Mouse (Mus musculus) urinary bladder, adult 2 months (tissue): ENCODE data around the gene Ccdc22. TPM values are rescaled to one million over a fixed set of nuclear protein-coding genes. Genes with fewer than 3 reads are reported as not detected.
A peak's percentile ranks its signal among the peaks of the same experiment; 100 is the strongest.

Experiments used
- DNase-seq: peaks from one replicate; pipeline ENCODE4 v3.0.0; 2022; ENCODE audit warnings: low spot score
- polyA plus RNA-seq: library from polyadenylated mRNA; depleted of rRNA; stranded (reverse); fragments of >200 nt; gene quantifications from 2 replicates; pipeline ENCODE4 v1.2.3, GENCODE M21; 2012; rRNA removed

Ccdc22 gene
- 12.0 and 12.5 TPM in 2 replicates for polyA plus RNA-seq

GRCm38 (mm10) chrX:7604879-7605574 is at the start of gene Ccdc22:
TSS of gene Ccdc22 (minus strand) at chrX:7605517.
- peak; percentile 36 for DNase-seq

GRCm38 (mm10) chrX:7648671-7649304 is 43.5 kb upstream of the Ccdc22 start:
- peak; percentile 69 for DNase-seq

- DNase-seq, result peak; percentile 50
Observed at GRCm38 (mm10) chrX:7645349-7645748, 40.0 kb upstream of the Ccdc22 start.

GRCm38 (mm10) chrX:7640785-7641184 is 35.5 kb upstream of the Ccdc22 start:
- no peak for DNase-seq

- DNase-seq, result no peak
Observed at GRCm38 (mm10) chrX:7639536-7640325, 34.4 kb upstream of the Ccdc22 start.

GRCm38 (mm10) chrX:7638401-7639091 is 33.2 kb upstream of the Ccdc22 start, which contains the start of gene Syp:
TSS of gene Syp (plus strand) at chrX:7638471.
- DNase-seq, result no peak

GRCm38 (mm10) chrX:7635101-7635500 is 29.8 kb upstream of the Ccdc22 start:
- DNase-seq, result no peak

- no peak for DNase-seq
Observed at GRCm38 (mm10) chrX:7632560-7632959, 27.2 kb upstream of the Ccdc22 start.

GRCm38 (mm10) chrX:7617889-7618551 is 12.7 kb upstream of the Ccdc22 start:
- DNase-seq, result no peak

GRCm38 (mm10) chrX:7610536-7611258 is 5.4 kb upstream of the Ccdc22 start:
- no peak for DNase-seq

- no peak for DNase-seq
Observed at GRCm38 (mm10) chrX:7610035-7610434, 4.7 kb upstream of the Ccdc22 start.

- DNase-seq, result no peak
Observed at GRCm38 (mm10) chrX:7606783-7607182, 1.5 kb upstream of the Ccdc22 start, which contains the start of gene Cacna1f. TSS of gene Cacna1f (plus strand) at chrX:7607083.

- no peak for DNase-seq
Observed at GRCm38 (mm10) chrX:7605575-7605941, 241 bp upstream of the Ccdc22 start.

GRCm38 (mm10) chrX:7604004-7604403 is 1.3 kb downstream of the Ccdc22 start:
- DNase-seq, result no peak

- no peak for DNase-seq
Observed at GRCm38 (mm10) chrX:7595371-7595770, 9.9 kb downstream of the Ccdc22 start.

GRCm38 (mm10) chrX:7586356-7586755 is 19.0 kb downstream of the Ccdc22 start:
- no peak for DNase-seq

GRCm38 (mm10) chrX:7583881-7584280 is 21.4 kb downstream of the Ccdc22 start:
- DNase-seq, result no peak

- DNase-seq, result no peak
Observed at GRCm38 (mm10) chrX:7581151-7581550, 24.2 kb downstream of the Ccdc22 start.

- DNase-seq, result no peak
Observed at GRCm38 (mm10) chrX:7574885-7575231, 30.5 kb downstream of the Ccdc22 start.

- DNase-seq, result peak; percentile 74
Observed at GRCm38 (mm10) chrX:7574087-7574884, 31.0 kb downstream of the Ccdc22 start, which contains the start of gene Ppp1r3f. TSS of gene Ppp1r3f (minus strand) at chrX:7574283.
